Mouse (Mus musculus): ENCODE data around the gene Mark1.

GRCm38 (mm10) chr1:184961853-184962252 is 37.5 kb downstream of the Mark1 start:
- TF ChIP-seq CTCF (IDR thresholded peaks at IDR 0.05) (no peak), EP300 (IDR thresholded peaks at IDR 0.05) (no peak)
